Mouse (Mus musculus) T-helper 1 cell (primary cell): ENCODE data around the gene Ptpra.

Source experiments
- in situ Hi-C: fragments of 300-600 bp; cut with MboI, MseI; formaldehyde crosslinking; loops from one replicate; pipeline ENCODE4 v1.15.1; 2025; ENCODE audit warnings: high pct_unique_total_duplicates

Gene Ptpra

GRCm38 (mm10) chr2:130439840-130440480 lies 10.1 kb upstream of the Ptpra start:
- in situ Hi-C loops, result no loop called here

GRCm38 (mm10) chr2:130442162-130442561 lies 7.9 kb upstream of the Ptpra start:
- in situ Hi-C loops, result no loop called here

- in situ Hi-C loops, result no loop called here
Observed at GRCm38 (mm10) chr2:130448449-130448848, 1.6 kb upstream of the Ptpra start.

DNA sequence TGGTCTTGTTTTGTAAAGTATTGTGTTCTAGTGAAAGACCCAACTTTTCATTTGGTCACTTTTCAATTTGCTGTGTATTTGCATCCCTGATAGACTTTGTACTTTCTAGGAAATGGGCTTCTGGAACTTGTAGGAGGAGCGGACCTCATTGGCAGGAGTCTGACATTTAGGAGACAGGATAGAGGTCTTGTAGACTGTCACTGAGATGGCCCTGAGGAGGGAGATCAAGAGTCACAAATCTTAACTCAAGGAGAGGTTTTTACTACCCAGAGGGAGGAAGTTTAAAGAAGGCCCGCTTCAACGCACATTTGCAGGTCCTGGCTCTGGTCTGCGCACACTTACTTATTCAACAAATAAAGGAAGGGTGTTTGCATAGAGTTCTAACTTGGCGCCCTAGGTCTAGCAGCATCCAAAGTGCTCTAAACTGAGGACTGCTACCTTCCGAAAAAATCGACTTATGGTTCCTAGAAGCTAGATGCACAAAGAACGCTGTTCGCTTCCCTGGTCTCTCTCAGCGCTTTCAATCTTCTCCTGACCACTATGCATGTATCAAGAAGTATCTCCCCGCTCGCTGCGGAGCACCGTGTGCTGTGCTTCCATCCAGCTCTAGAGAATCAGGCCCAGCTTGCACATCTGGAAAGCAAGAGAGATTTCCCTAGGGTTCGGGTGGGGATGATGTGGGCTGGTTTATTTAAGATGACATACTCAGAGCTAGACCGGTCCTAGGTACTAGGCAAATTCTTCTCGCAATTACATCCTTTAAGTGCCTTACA lies 871 bp upstream of the Ptpra start:
- in situ Hi-C loops, result no loop called here

DNA sequence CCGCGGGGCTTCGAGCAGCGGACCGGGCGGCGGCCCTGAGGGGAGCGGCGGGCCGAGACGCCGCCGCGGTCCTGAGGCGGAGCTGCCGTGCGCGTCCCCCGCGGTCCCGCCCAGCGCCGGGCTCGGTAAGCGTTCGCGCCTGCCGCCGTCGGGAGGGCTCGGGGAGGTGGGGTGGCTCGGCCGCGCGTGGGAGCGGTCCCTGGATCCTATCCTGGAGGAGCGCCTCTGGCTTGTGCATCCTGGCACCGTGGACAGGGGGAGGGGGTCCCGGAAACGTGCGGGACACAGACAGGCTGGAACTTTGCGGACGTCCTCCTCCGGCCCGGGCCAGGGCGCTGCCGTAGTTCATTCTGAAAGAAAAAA lies 337 bp downstream of the Ptpra start:
- in situ Hi-C loops, result no loop called here

DNA sequence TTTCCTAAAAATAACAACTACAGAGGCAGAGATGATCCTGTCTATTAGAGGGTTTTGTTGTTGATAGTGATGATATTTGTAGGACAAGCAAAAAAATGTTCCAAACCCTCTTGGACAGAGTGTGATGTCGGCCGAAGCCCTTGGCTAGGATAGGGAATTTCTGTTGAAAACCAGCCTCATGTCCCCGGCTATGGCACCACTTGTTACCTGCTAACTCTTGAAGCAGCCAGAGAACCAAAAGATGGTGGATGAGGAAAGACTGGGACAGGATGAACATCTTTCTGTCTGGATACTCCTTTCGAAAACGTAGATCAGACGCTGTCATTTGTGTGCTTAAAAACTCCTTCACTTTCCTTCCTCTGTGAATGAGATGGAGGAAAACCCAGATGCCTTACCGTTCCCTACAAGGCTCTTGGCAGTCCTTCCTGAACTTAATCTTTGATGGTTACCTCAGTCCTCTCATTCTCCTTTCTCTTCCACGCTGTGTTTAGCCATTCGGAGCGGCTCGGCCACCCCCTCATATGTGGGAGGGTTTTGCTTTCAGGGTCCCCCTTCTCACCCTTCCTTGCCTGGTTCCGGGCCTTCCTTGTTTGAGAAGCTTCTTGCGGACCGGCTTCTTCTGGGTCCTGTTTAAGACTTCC lies 1.1 kb downstream of the Ptpra start:
- in situ Hi-C loops, result no loop called here

- in situ Hi-C loops, result no loop called here
Observed at GRCm38 (mm10) chr2:130451727-130452090, 1.6 kb downstream of the Ptpra start.

GRCm38 (mm10) chr2:130452266-130452665 lies 2.2 kb downstream of the Ptpra start:
- in situ Hi-C loops, result no loop called here

GRCm38 (mm10) chr2:130453421-130453820 lies 3.3 kb downstream of the Ptpra start:
- in situ Hi-C loops, result no loop called here

DNA sequence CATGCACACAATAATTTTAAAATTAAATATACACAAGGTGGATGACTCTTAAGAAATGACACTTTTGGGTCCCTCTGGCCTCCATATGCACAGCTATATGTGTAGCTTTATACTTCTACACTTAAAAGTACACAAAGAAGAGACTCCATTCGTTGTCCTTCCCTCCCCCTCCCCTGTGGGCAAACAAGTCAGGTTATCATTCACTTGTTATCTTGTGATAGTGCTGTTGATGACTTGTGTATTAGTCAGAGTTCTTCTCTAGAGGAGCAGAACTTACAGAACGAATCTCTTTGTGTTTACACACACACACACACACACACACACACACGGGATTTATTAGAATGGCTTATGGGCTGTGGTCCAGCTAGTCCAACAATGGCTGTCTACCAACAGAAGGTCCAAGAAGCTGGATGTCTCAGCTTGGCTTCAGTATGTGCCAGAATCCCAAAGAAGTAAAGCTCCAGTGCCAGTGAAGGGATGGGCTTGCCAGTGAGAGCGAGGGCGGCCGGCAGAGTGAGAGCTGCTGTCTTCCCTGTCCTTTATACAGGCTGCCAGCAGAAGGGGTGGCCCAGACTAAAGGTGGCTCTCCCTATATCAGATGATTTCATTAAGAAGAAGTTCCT lies 4.8 kb downstream of the Ptpra start:
- in situ Hi-C loops, result no loop called here

DNA sequence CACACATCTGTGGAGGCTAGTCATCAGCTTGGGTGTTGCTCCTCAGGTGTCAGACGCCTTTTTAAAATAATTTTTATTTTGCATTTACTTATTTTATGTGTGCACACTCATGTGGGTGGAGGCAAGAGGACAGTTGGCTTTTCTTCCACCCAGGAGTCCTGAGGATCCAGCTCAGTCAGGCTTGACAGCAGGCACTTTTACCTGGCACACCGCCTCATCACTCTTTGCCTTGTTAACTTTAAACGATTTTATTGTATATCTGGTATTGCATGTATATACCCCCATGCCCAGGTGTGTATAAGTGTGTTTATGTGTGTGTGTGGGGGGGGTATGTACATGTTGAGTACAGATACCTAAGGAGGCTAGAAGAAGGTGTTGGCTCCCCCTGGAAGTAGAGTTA lies 7.8 kb downstream of the Ptpra start:
- in situ Hi-C loops, result no loop called here

- in situ Hi-C loops, result no loop called here
Observed at GRCm38 (mm10) chr2:130459576-130459975, 9.5 kb downstream of the Ptpra start.

DNA sequence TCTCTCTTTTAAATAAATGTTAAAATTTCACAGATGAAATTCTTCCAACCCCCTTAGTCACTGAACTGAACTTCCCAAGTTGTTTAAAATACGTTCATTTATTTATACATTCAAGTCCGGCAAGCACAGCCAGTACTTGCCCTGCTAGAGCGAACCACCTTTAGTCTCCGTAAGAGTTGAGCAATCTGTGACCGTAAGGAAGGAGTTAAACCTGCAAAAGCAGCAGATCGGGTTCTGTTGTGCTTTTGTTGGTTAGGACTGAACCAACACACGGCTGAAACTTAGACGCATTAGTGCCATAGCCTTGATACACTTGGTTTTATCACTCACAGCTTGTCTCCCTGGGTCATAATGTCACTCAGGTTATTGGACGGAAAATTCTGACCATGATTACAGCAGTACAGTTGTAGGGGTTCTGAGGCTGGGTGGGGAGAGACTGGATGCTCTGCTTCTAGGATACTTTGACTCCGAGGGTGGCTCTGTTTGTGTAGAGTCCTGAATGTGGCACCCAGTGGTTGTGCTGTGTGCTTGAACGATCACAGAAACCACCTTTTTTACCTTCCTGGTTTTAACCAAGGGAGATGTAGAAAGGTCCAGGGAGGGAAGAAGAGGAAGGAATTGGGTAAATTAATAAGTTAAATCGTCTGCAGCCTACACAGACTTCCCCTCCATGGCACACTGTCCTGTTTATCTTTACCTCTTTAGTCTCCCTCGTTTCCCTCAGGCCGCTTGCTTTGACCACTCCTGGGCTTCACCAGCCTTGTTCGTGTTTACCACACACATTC lies 11.4 kb downstream of the Ptpra start:
- in situ Hi-C loops, result no loop called here

GRCm38 (mm10) chr2:130466438-130466837 lies 16.4 kb downstream of the Ptpra start:
- in situ Hi-C loops, result no loop called here

- in situ Hi-C loops, result no loop called here
Observed at GRCm38 (mm10) chr2:130469366-130469765, 19.3 kb downstream of the Ptpra start.

DNA sequence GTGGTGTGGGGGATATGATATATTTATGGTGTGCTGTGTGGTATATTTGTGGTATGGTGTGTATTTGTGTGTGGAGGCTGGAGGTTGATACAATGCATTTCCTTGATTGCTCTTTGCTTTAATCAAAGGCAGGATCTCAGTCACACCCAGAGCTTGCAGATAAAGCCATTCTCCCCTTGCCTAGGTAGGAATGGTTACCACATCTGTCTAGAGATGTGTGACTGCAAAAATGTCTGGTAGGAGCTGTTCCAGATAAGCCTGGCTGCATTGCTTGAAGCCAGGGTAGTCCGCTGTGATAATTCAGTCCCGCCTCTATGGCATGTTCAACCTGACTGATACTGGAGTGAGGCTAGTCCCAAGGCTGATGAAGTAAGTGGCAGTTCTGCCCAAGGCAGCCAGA lies 19.9 kb downstream of the Ptpra start:
- in situ Hi-C loops, result no loop called here

GRCm38 (mm10) chr2:130472908-130473510 lies 22.9 kb downstream of the Ptpra start:
- in situ Hi-C loops, result no loop called here

DNA sequence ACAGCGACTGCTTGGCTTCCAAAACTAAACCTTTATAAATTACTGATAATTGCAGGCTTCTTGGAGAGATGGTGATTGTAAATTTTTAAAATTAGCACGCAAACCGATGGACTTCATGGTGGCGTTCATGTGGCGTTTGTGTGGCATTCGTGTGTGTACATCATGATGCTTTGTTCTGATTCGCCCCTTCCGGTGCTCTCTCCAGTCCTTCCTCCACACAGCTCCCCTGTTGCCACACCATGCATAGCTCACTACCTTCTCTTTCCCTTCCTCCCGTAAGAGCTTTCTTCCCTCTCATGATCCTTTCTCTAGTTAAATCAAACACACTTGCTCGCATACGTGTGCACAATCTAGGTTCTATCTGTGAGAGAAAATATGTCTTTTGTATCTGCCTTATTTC lies 25.7 kb downstream of the Ptpra start:
- in situ Hi-C loops, result no loop called here

DNA sequence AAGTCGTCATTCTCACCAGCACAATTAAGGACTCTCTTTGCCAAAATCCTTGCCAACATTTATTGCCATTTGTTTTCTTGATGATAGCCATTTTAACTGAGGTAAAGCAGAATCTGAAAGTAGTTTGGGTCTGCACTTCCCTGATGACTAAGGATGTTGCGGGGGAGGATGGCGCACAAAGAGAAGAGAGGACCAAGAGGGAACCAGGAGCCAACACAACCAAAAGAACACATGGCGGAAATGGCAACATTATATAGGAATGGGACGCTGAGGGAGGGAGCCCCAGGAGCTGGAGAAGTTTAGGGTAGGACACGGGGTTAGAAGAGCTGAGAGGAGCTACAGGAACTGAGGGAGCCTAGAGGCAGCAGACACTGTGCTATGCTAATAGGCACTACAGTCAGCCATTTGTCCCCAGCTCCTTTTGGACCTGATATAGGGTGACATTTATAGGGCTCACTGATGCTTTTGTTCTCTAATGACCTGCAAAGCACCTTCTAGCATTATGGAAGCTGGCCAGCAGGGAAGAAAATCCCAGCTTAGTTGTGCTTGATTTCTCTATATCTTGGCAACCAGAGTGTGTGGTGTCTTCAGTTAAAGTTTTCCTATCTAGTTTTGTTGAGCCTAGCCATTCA lies 26.7 kb downstream of the Ptpra start:
- in situ Hi-C loops, result no loop called here

DNA sequence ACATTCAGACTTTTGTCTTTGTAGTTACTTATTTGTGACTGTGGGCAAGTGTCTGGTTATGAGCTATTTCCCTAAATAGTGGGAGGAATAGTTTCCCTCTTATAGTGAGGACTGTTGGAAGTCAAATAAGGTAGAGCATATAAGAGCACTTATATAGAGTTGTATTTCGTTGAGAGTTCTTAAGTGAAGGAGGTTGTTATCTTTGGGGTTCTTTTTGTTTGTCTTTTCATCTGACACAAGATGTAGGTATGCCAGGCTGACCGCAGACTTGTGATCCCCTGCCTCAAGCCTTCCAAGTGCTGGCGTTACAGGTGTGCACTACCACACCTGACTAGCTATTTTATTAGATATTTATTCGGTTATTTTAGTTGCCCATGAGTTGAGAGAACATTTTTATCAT lies 32.1 kb downstream of the Ptpra start:
- in situ Hi-C loops, result loop anchor here (5.0 kb wide), 1 partner anchor 325 kb away; no protein-coding TSS in a partner anchor

GRCm38 (mm10) chr2:130482700-130483099 lies 32.6 kb downstream of the Ptpra start:
- in situ Hi-C loops, result loop anchor here (5.0 kb wide), 1 partner anchor 325 kb away; no protein-coding TSS in a partner anchor
